Mouse (Mus musculus): ENCODE data around the gene Cd244a.

DNA sequence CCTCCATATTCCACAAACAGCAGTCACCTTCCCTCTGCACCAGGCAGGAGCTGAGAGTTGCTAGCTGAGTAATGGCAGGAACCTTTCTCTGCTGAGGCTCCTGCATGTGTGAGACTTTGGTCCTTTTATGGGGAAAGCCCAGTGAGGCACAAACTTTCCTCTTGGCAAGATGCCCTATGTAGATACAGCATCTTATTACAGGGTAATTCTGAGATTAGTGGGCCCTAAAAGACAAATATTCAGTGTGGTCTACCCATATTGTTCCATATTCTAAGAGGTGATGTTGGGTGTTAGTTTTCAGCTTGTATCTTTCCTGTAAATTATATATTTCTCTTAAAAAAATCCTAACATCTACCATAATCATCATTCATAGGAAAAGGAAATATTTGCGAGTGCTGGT lies 23.8 kb upstream of the Cd244a start, which contains the start of gene Itln1:
- TF ChIP-seq CTCF (IDR thresholded peaks at IDR 0.05; ENCODE audit: low read depth, low read length), result no peak
- no peak for TF ChIP-seq EP300 (IDR thresholded peaks at IDR 0.05; ENCODE audit: insufficient read depth, low read depth, low read length)
- TF ChIP-seq POLR2A (IDR thresholded peaks at IDR 0.05; ENCODE audit: insufficient read depth, low read length), result no peak
